Mouse (Mus musculus): ENCODE results near the gene Atrnl1. TPM values are rescaled to one million over a fixed set of nuclear protein-coding genes. Genes with fewer than 3 reads are reported as not detected.

Atrnl1 gene
- polyA plus RNA-seq, 1 experiment from 2014 or later, result 9.8 TPM

Small RNA genes lying within 50 kb of the gene (microRNA-seq; reads per million reads assigned to microRNA genes)
- gene Mir5623, result 2.2 reads per million, percentile 7 among the genes with 10 or more reads in this experiment

Other genes with a start within 250 kb of the Atrnl1 start
- 15.9 and 16.7 TPM in 2 replicates for gene Trub1, start 158.1 kb upstream of the Atrnl1 start, polyA plus RNA-seq (2015; fragmentation: Nextera tagmentation; extraction: Ambion mirVana)

All from midbrain, embryonic 15.5 days (tissue).